In genomic region chr14:73106234-73106711, GRCm38 (mm10) we compare ENCODE assay signal across 9 mouse cellular contexts. TPM values are rescaled to one million over a fixed set of nuclear protein-coding genes. Genes with fewer than 3 reads are reported as not detected.
DNase-seq lines count a peak whose midpoint lies in the region; ATAC-seq and TF ChIP-seq lines count a peak whose summit lies in the region.
"Had no signal": no experiment of that assay in that cellular context is flagged by ENCODE, and none has a peak within 500 bp of the region (broad histone marks: within the 10 kb centered on the region; RNA-seq: fewer than 3 reads in every experiment).

No protein-coding gene starts in this region.

- no peak overlapping the region for H3K4me3 ChIP-seq in embryonic facial prominence, embryonic 14.5 days (ENCODE audit: low read depth, low read length)
- no peak overlapping the region for H3K4me3 ChIP-seq in liver, embryonic 14.5 days (ENCODE audit: insufficient read depth in 1 of 2, low read depth in 2 of 2, low read length in 2 of 2)
- H3K4me3 ChIP-seq in neural tube, embryonic 13.5 days: no peak overlapping the region
- H3K4me3 ChIP-seq: limb, embryonic 12.5 days had no signal

- TF ChIP-seq EP300 in liver, embryonic 14.5 days (IDR thresholded peaks at IDR 0.05; ENCODE audit: low read depth): no peak

- H3K36me3 ChIP-seq in embryonic facial prominence, embryonic 14.5 days (ENCODE audit: control insufficient read depth, insufficient read depth, low read length): no peaks in the 10 kb centered on the region
- H3K36me3 ChIP-seq in liver, embryonic 14.5 days (replicated peaks; ENCODE audit: control insufficient read depth, insufficient read depth, low read depth): no peaks in the 10 kb centered on the region
- no peaks in the 10 kb centered on the region for H3K36me3 ChIP-seq in neural tube, embryonic 13.5 days
- H3K36me3 ChIP-seq: limb, embryonic 12.5 days had no signal

- no peaks in the 10 kb centered on the region for H3K9me3 ChIP-seq in embryonic facial prominence, embryonic 14.5 days (ENCODE audit: control insufficient read depth, low read length)
- H3K9me3 ChIP-seq in liver, embryonic 14.5 days (ENCODE audit: control insufficient read depth, low read length): no peaks in the 10 kb centered on the region
- no peaks in the 10 kb centered on the region for H3K9me3 ChIP-seq in neural tube, embryonic 13.5 days
- H3K9me3 ChIP-seq: limb, embryonic 12.5 days had no signal

- H3K27me3 ChIP-seq in embryonic facial prominence, embryonic 14.5 days (replicated peaks; ENCODE audit: control insufficient read depth, insufficient read depth, low read length): no peaks in the 10 kb centered on the region
- no peaks in the 10 kb centered on the region for H3K27me3 ChIP-seq in liver, embryonic 14.5 days (ENCODE audit: control insufficient read depth, insufficient read depth, low read length)
- no peaks in the 10 kb centered on the region; the same call in 1 of the 2 replicates for H3K27me3 ChIP-seq in neural tube, embryonic 13.5 days

- DNase-seq in left cerebral cortex, adult 18-20 months (ENCODE audit: low spot score in 2 of 2): peak; percentile 52 to 66
- DNase-seq in left cerebral cortex, adult 11 months (ENCODE audit: low spot score): no peak
- peak; percentile 14 for DNase-seq in ZHBTc4 (ENCODE audit: low read depth, low spot score)
- peak; percentile 57 for DNase-seq in embryonic facial prominence, embryonic 14.5 days (ENCODE audit: low spot score)
- DNase-seq in liver, embryonic 14.5 days (ENCODE audit: low read depth in 3 of 3, low spot score in 3 of 3): peak in 1 of 3 experiments; percentile 35

- H3K4me1 ChIP-seq in embryonic facial prominence, embryonic 14.5 days (ENCODE audit: control insufficient read depth, insufficient read depth, low read length): no peaks in the 10 kb centered on the region
- peaks cover 0 to 9% of the 10 kb centered on the region in 2 experiments; a peak in 2 of 4 replicates for H3K4me1 ChIP-seq in liver, embryonic 14.5 days (replicated peaks; ENCODE audit: control insufficient read depth in 2 of 2, insufficient read depth in 2 of 2, low read length in 1 of 2)
- peaks cover 10% of the 10 kb centered on the region for H3K4me1 ChIP-seq in neural tube, embryonic 13.5 days (replicated peaks)

- no peak overlapping the region for H3K27ac ChIP-seq in embryonic facial prominence, embryonic 14.5 days (replicated peaks; ENCODE audit: low read depth, low read length)
- no peak overlapping the region for H3K27ac ChIP-seq in liver, embryonic 14.5 days
- no peak overlapping the region for H3K27ac ChIP-seq in neural tube, embryonic 13.5 days (replicated peaks)
- H3K27ac ChIP-seq: limb, embryonic 12.5 days had no signal

- H3K9ac ChIP-seq in embryonic facial prominence, embryonic 14.5 days (ENCODE audit: low read depth, low read length): no peak overlapping the region
- no peak overlapping the region for H3K9ac ChIP-seq in liver, embryonic 14.5 days (replicated peaks)
- H3K9ac ChIP-seq in neural tube, embryonic 13.5 days: no peak overlapping the region
- H3K9ac ChIP-seq: limb, embryonic 12.5 days had no signal

- no peak for ATAC-seq in embryonic facial prominence, embryonic 14.5 days (ENCODE audit: low read depth)
- peak; percentile 68 for ATAC-seq in inflammation-experienced regulatory T-cells, adult 6 months
- ATAC-seq in liver, embryonic 14.5 days (ENCODE audit: insufficient read depth): no peak
- peak; percentile 67 for ATAC-seq in neural tube, embryonic 13.5 days (ENCODE audit: low read depth)
- ATAC-seq in erythroid progenitor cell, adult 5-6 weeks (replicated peaks; ENCODE audit: low FRiP score, poor library complexity, severe bottlenecking): no peak

- 21% methylated on average over 8 of the region's 8 CpGs for WGBS in embryonic facial prominence, embryonic 14.5 days
- WGBS in liver, embryonic 14.5 days (ENCODE audit: insufficient replicate concordance): 17% methylated on average over 8 of the region's 8 CpGs
- 20% methylated on average over 8 of the region's 8 CpGs for WGBS in neural tube, embryonic 13.5 days

- TF ChIP-seq CTCF in liver, embryonic 14.5 days (IDR thresholded peaks at IDR 0.05; ENCODE audit: low read depth): peak; percentile 34

- peak overlapping the region; percentile 34; the same call in 1 of the 2 replicates for H3K4me2 ChIP-seq in embryonic facial prominence, embryonic 14.5 days (ENCODE audit: low read depth, low read length)
- H3K4me2 ChIP-seq in liver, embryonic 14.5 days (ENCODE audit: low read depth): no peak overlapping the region
- peak overlapping the region; percentile 32 for H3K4me2 ChIP-seq in neural tube, embryonic 13.5 days
- H3K4me2 ChIP-seq: limb, embryonic 12.5 days had no signal

RNA-seq across cellular contexts. Expression of gene Rcbtb2, which starts 16.6 kb away (rescaled TPM):
- total RNA-seq in left cerebral cortex, adult 18-20 months (2021): 10 to 100 TPM; 20.8 to 22.4 TPM
- polyA plus RNA-seq in embryonic facial prominence, embryonic 14.5 days (2014; fragmentation: Nextera tagmentation; extraction: Ambion mirVana): 86.4 and 95.1 TPM in 2 replicates
- 10 to 100 TPM; 54.7 to 84.0 (median 65.2) TPM for polyA plus RNA-seq in inflammation-experienced regulatory T-cells, adult 6 months (2017; shearing (Covaris generic))
- 5.9 and 7.9 TPM in 2 replicates for polyA plus RNA-seq in liver, embryonic 14.5 days (2012; rRNA removed)
- 16.0 and 20.3 TPM in 2 replicates for polyA plus RNA-seq in liver, embryonic 14.5 days (2014; fragmentation: Nextera tagmentation; extraction: Ambion mirVana)
- polyA plus RNA-seq in neural tube, embryonic 13.5 days (2015; fragmentation: Nextera tagmentation; extraction: Ambion mirVana): 81.2 and 101 TPM in 2 replicates
- total RNA-seq in erythroid progenitor cell, adult 5-6 weeks (2015; ENCODE audit: low replicate concordance): 4.2 and 11.5 TPM in 2 replicates
- total RNA-seq in erythroid progenitor cell, adult 5-6 weeks (2017; ENCODE audit: low replicate concordance): 4.5 and 10.4 TPM in 2 replicates

RNA-seq across cellular contexts. Expression of gene Cysltr2, which starts 57.4 kb away (rescaled TPM):
- 1 to 10 TPM; 1.6 to 1.9 TPM for total RNA-seq in left cerebral cortex, adult 18-20 months (2021)
- polyA plus RNA-seq in embryonic facial prominence, embryonic 14.5 days (2014; fragmentation: Nextera tagmentation; extraction: Ambion mirVana): 0.38 TPM in 1 of 2 replicates, not detected in the other
- 10 to 100 TPM; 30.0 to 62.6 (median 42.9) TPM for polyA plus RNA-seq in inflammation-experienced regulatory T-cells, adult 6 months (2017; shearing (Covaris generic))
- 0.38 and 0.91 TPM in 2 replicates for polyA plus RNA-seq in liver, embryonic 14.5 days (2012; rRNA removed)
- 0.38 and 0.62 TPM in 2 replicates for polyA plus RNA-seq in liver, embryonic 14.5 days (2014; fragmentation: Nextera tagmentation; extraction: Ambion mirVana)
- polyA plus RNA-seq in neural tube, embryonic 13.5 days (2015; fragmentation: Nextera tagmentation; extraction: Ambion mirVana): 0.11 TPM in 1 of 2 replicates, not detected in the other
- 0.72 TPM in 1 of 2 replicates, not detected in the other for total RNA-seq in erythroid progenitor cell, adult 5-6 weeks (2015; ENCODE audit: low replicate concordance)
- 2.3 TPM in 1 of 2 replicates, not detected in the other for total RNA-seq in erythroid progenitor cell, adult 5-6 weeks (2017; ENCODE audit: low replicate concordance)
- polyA plus RNA-seq: limb, embryonic 12.5 days had no signal

Comparison
In these comparisons a context has a peak if more than half of its experiments do, and no peak if none do; other contexts are left out.
1. ATAC-seq: peak in inflammation-experienced regulatory T-cells, adult 6 months (single experiment) and neural tube, embryonic 13.5 days (single experiment); none in embryonic facial prominence, embryonic 14.5 days (single experiment), liver, embryonic 14.5 days (single experiment) and erythroid progenitor cell, adult 5-6 weeks (single experiment).
2. RNA of gene Cysltr2, which starts 57.4 kb away (polyA plus RNA-seq): 30.0 to 62.6 TPM in inflammation-experienced regulatory T-cells, adult 6 months; 0.38 to 0.91 TPM in liver, embryonic 14.5 days, 0.38 TPM in embryonic facial prominence, embryonic 14.5 days and 0.11 TPM in neural tube, embryonic 13.5 days; every median in the first group is over 10 times any median in the second.